Mouse (Mus musculus): ENCODE data around the gene Ralb. TPM values are rescaled to one million over a fixed set of nuclear protein-coding genes. Genes with fewer than 3 reads are reported as not detected.

Gene Ralb
- polyA plus RNA-seq, 1 experiment: 66.1 TPM

- TF ChIP-seq CTCF (IDR thresholded peaks at IDR 0.05; ENCODE audit: borderline replicate concordance, insufficient read depth, low read length) (no peak), POLR2A (IDR thresholded peaks at IDR 0.05; ENCODE audit: low read depth, low read length) (no peak)
- no peak overlapping the region for H3K27ac ChIP-seq (ENCODE audit: insufficient read depth, low read length)
- H3K4me3 ChIP-seq (ENCODE audit: insufficient read depth, low read length): no peak overlapping the region
- peaks cover 3% of the 10 kb centered on the region; the same call in 1 of the 2 replicates for H3K4me1 ChIP-seq (ENCODE audit: control insufficient read depth, insufficient read depth, low read length)
These were observed 6.3 kb upstream of the Ralb start for GRCm38 (mm10) chr1:119510857-119511256.

GRCm38 (mm10) chr1:119510409-119510808, 5.8 kb upstream of the Ralb start:
- H3K27ac ChIP-seq (ENCODE audit: insufficient read depth, low read length): no peak overlapping the region
- TF ChIP-seq POLR2A (IDR thresholded peaks at IDR 0.05; ENCODE audit: low read depth, low read length) (no peak), CTCF (IDR thresholded peaks at IDR 0.05; ENCODE audit: borderline replicate concordance, insufficient read depth, low read length) (no peak)
- no peak overlapping the region for H3K4me3 ChIP-seq (ENCODE audit: insufficient read depth, low read length)
- peaks cover 3% of the 10 kb centered on the region; the same call in 1 of the 2 replicates for H3K4me1 ChIP-seq (ENCODE audit: control insufficient read depth, insufficient read depth, low read length)

- Histone ChIP-seq H3K4me1 (ENCODE audit: control insufficient read depth, insufficient read depth, low read length) (peaks cover 6% of the 10 kb centered on the region; the same call in 1 of the 2 replicates), H3K4me3 (ENCODE audit: insufficient read depth, low read length) (no peak overlapping the region), H3K27ac (ENCODE audit: insufficient read depth, low read length) (no peak overlapping the region)
- no peak for TF ChIP-seq POLR2A (IDR thresholded peaks at IDR 0.05; ENCODE audit: low read depth, low read length)
- no peak for TF ChIP-seq CTCF (IDR thresholded peaks at IDR 0.05; ENCODE audit: borderline replicate concordance, insufficient read depth, low read length)
These were observed 4.9 kb upstream of the Ralb start for GRCm38 (mm10) chr1:119509474-119509873.

- no peak overlapping the region for H3K27ac ChIP-seq (ENCODE audit: insufficient read depth, low read length)
These were observed 4.0 kb upstream of the Ralb start for GRCm38 (mm10) chr1:119508548-119508947.

GRCm38 (mm10) chr1:119505951-119506350, 1.4 kb upstream of the Ralb start:
- TF ChIP-seq CTCF (IDR thresholded peaks at IDR 0.05; ENCODE audit: borderline replicate concordance, insufficient read depth, low read length) (no peak), POLR2A (IDR thresholded peaks at IDR 0.05; ENCODE audit: low read depth, low read length) (no peak)
- Histone ChIP-seq H3K4me1 (ENCODE audit: control insufficient read depth, insufficient read depth, low read length) (peaks cover 6% of the 10 kb centered on the region; the same call in 1 of the 2 replicates), H3K4me3 (ENCODE audit: insufficient read depth, low read length) (no peak overlapping the region), H3K27ac (ENCODE audit: insufficient read depth, low read length) (no peak overlapping the region)

More at GRCm38 (mm10) chr1:119508548-119508947, 4.0 kb upstream of the Ralb start:
- H3K4me3 ChIP-seq (ENCODE audit: insufficient read depth, low read length): no peak overlapping the region
- peaks cover 6% of the 10 kb centered on the region; the same call in 1 of the 2 replicates for H3K4me1 ChIP-seq (ENCODE audit: control insufficient read depth, insufficient read depth, low read length)
- TF ChIP-seq POLR2A (IDR thresholded peaks at IDR 0.05; ENCODE audit: low read depth, low read length) (no peak), CTCF (IDR thresholded peaks at IDR 0.05; ENCODE audit: borderline replicate concordance, insufficient read depth, low read length) (no peak)

GRCm38 (mm10) chr1:119503808-119504207, 786 bp downstream of the Ralb start:
- peak overlapping the region; percentile 74 for H3K27ac ChIP-seq (ENCODE audit: insufficient read depth, low read length)
- H3K4me1 ChIP-seq (ENCODE audit: control insufficient read depth, insufficient read depth, low read length): 0 out of 2 replicates have a peak, but pooled peaks cover 3% of the 10 kb centered on the region
- H3K4me3 ChIP-seq (ENCODE audit: insufficient read depth, low read length): peak overlapping the region; percentile 81
- TF ChIP-seq CTCF (IDR thresholded peaks at IDR 0.05; ENCODE audit: borderline replicate concordance, insufficient read depth, low read length) (no peak), POLR2A (IDR thresholded peaks at IDR 0.05; ENCODE audit: low read depth, low read length) (no peak)

GRCm38 (mm10) chr1:119503181-119503580, 1.4 kb downstream of the Ralb start:
- no peak for TF ChIP-seq CTCF (IDR thresholded peaks at IDR 0.05; ENCODE audit: borderline replicate concordance, insufficient read depth, low read length)
- TF ChIP-seq POLR2A (IDR thresholded peaks at IDR 0.05; ENCODE audit: low read depth, low read length): no peak
- peak overlapping the region; percentile 81 for H3K4me3 ChIP-seq (ENCODE audit: insufficient read depth, low read length)
- H3K27ac ChIP-seq (ENCODE audit: insufficient read depth, low read length): peak overlapping the region; percentile 74

GRCm38 (mm10) chr1:119502729-119503128, 1.9 kb downstream of the Ralb start:
- no peak for TF ChIP-seq CTCF (IDR thresholded peaks at IDR 0.05; ENCODE audit: borderline replicate concordance, insufficient read depth, low read length)
- TF ChIP-seq POLR2A (IDR thresholded peaks at IDR 0.05; ENCODE audit: low read depth, low read length): no peak
- peak overlapping the region; percentile 81 for H3K4me3 ChIP-seq (ENCODE audit: insufficient read depth, low read length)
- H3K4me1 ChIP-seq (ENCODE audit: control insufficient read depth, insufficient read depth, low read length): 0 out of 2 replicates have a peak, but pooled peaks cover 3% of the 10 kb centered on the region
- H3K27ac ChIP-seq (ENCODE audit: insufficient read depth, low read length): no peak overlapping the region

More at GRCm38 (mm10) chr1:119503181-119503580, 1.4 kb downstream of the Ralb start:
- 0 out of 2 replicates have a peak, but pooled peaks cover 3% of the 10 kb centered on the region for H3K4me1 ChIP-seq (ENCODE audit: control insufficient read depth, insufficient read depth, low read length)

GRCm38 (mm10) chr1:119501881-119502280, 2.7 kb downstream of the Ralb start:
- Histone ChIP-seq H3K4me1 (ENCODE audit: control insufficient read depth, insufficient read depth, low read length) (0 out of 2 replicates have a peak, but pooled peaks cover 3% of the 10 kb centered on the region), H3K27ac (ENCODE audit: insufficient read depth, low read length) (no peak overlapping the region), H3K4me3 (ENCODE audit: insufficient read depth, low read length) (no peak overlapping the region)
- no peak for TF ChIP-seq CTCF (IDR thresholded peaks at IDR 0.05; ENCODE audit: borderline replicate concordance, insufficient read depth, low read length)
- TF ChIP-seq POLR2A (IDR thresholded peaks at IDR 0.05; ENCODE audit: low read depth, low read length): no peak

- Histone ChIP-seq H3K4me3 (ENCODE audit: insufficient read depth, low read length) (no peak overlapping the region), H3K4me1 (ENCODE audit: control insufficient read depth, insufficient read depth, low read length) (no peaks in the 10 kb centered on the region), H3K27ac (ENCODE audit: insufficient read depth, low read length) (no peak overlapping the region)
- TF ChIP-seq POLR2A (IDR thresholded peaks at IDR 0.05; ENCODE audit: low read depth, low read length): no peak
These were observed 5.1 kb downstream of the Ralb start for GRCm38 (mm10) chr1:119499456-119499855.
